8 mouse cellular contexts compared by ENCODE assay signal in the genomic region with DNA sequence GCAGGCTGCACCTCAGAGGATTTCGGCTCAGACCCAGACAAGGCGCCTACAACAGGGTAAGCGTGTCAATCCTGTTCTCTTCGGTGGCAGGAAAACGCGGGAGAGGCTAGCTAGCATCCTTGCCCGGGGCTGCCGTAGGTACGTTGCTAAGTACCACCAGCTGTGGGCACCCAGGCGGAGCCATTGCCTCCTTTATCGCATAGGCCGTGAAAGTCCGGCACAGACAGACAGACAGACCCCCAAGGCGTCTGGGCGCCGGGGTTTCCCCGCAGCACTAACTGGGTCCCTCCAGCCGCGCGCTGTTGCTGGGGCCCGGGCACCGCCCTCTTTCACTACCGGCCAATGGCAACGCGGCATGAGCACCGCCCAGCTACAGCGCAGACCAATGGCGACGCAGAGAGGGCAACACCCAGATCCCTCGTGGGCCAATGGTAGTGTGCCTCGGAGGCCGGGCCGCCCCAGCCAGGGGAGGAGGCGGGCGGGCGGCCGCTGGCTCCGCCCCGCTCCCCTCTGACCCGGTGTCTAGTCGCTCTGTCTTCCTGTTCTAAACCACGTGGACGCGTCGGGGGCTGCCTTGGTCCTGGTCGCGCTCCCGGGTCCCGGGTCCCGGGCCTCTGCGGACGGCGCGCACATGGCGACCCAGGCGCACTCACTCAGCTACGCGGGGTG. TPM values are rescaled to one million over a fixed set of nuclear protein-coding genes. Genes with fewer than 3 reads are reported as not detected.
DNase-seq lines count a peak whose midpoint lies in the region; ATAC-seq lines count a peak whose summit lies in the region.

Gene Rcl1, plus strand, starts transcription at position 502 of the 669 bp plus-strand sequence.

- H3K36me3 ChIP-seq in hindbrain, embryonic 12.5 days, result no peaks in the 10 kb centered on the region

- H3K27me3 ChIP-seq in hindbrain, embryonic 12.5 days, result no peaks in the 10 kb centered on the region; the same call in 1 of the 2 replicates

- peak within 1 kb of the TSS; percentile 78 for H3K9ac ChIP-seq in hindbrain, embryonic 12.5 days

- peak; percentile 98 for DNase-seq in Muller cell, postnatal 12 days (ENCODE audit: inconsistent ontology term)
- DNase-seq in cerebellum, adult 9-11 months, result peak; percentile 97
- DNase-seq in frontal cortex, postnatal 10 days (ENCODE audit: low spot score in 2 of 2), result peak; percentile 92 to 95
- peak; percentile 92 to 95 for DNase-seq in layer of hippocampus, postnatal 14 days (ENCODE audit: low spot score in 2 of 2)
- peak; percentile 92 for DNase-seq in lung, postnatal 14 days
- DNase-seq in retina, adult 2 months (ENCODE audit: low read depth, low spot score), result peak; percentile 87
- peak; percentile 92 to 97 for DNase-seq in thymus, postnatal 36 days

- ATAC-seq in hindbrain, embryonic 12.5 days (ENCODE audit: low FRiP score), result peak; percentile 100

- H3K4me2 ChIP-seq in hindbrain, embryonic 12.5 days (replicated peaks), result peak within 1 kb of the TSS; percentile 84

- under 1% methylated on average over 58 of the region's 58 CpGs for WGBS in hindbrain, embryonic 12.5 days

- H3K4me1 ChIP-seq in hindbrain, embryonic 12.5 days, result peaks cover 11% of the 10 kb centered on the region

- peak within 1 kb of the TSS; percentile 74 for H3K27ac ChIP-seq in hindbrain, embryonic 12.5 days

- no peaks in the 10 kb centered on the region for H3K9me3 ChIP-seq in hindbrain, embryonic 12.5 days (replicated peaks)

- H3K4me3 ChIP-seq in hindbrain, embryonic 12.5 days, result peak within 1 kb of the TSS; percentile 91

RNA-seq across cellular contexts. Expression of gene Rcl1, which starts in this region (rescaled TPM):
- polyA plus RNA-seq in hindbrain, embryonic 12.5 days (2016; fragmentation: Nextera tagmentation; extraction: Ambion mirVana), result 33.0 and 37.7 TPM in 2 replicates
- 10 to 100 TPM; 15.1 to 15.2 TPM for total RNA-seq in layer of hippocampus, postnatal 14 days (2021)

Comparison
In these comparisons a context has a peak if more than half of its experiments do, and no peak if none do; other contexts are left out.
1. Peak in every context shown above with its lines: DNase-seq, ATAC-seq, H3K4me3 ChIP-seq and H3K27ac ChIP-seq.